Mouse (Mus musculus): Measurements from ENCODE around the gene Lrpprc.

Lrpprc gene

GRCm38 (mm10) chr17:84758971-84759370 is 31.6 kb downstream of the Lrpprc start:
- no peak for DNase-seq (ENCODE audit: low read depth)

GRCm38 (mm10) chr17:84758374-84758773 is 32.2 kb downstream of the Lrpprc start:
- no peak for DNase-seq (ENCODE audit: low read depth)

GRCm38 (mm10) chr17:84756090-84756489 is 34.5 kb downstream of the Lrpprc start:
- no peak for DNase-seq (ENCODE audit: low read depth)

- DNase-seq (ENCODE audit: low read depth), result no peak
Observed at GRCm38 (mm10) chr17:84753489-84753888, 37.1 kb downstream of the Lrpprc start.

- no peak for DNase-seq (ENCODE audit: low read depth)
Observed at GRCm38 (mm10) chr17:84752286-84752685, 38.3 kb downstream of the Lrpprc start.

- no peak for DNase-seq (ENCODE audit: low read depth)
Observed at GRCm38 (mm10) chr17:84751630-84752191, 38.9 kb downstream of the Lrpprc start.

- DNase-seq (ENCODE audit: low read depth), result no peak
Observed at GRCm38 (mm10) chr17:84750130-84750529, 40.5 kb downstream of the Lrpprc start.

- no peak for DNase-seq (ENCODE audit: low read depth)
Observed at GRCm38 (mm10) chr17:84749297-84749696, 41.3 kb downstream of the Lrpprc start.

- DNase-seq (ENCODE audit: low read depth), result no peak
Observed at GRCm38 (mm10) chr17:84748152-84748682, 42.4 kb downstream of the Lrpprc start.

- DNase-seq (ENCODE audit: low read depth), result no peak
Observed at GRCm38 (mm10) chr17:84747212-84747611, 43.4 kb downstream of the Lrpprc start.

- no peak for DNase-seq (ENCODE audit: low read depth)
Observed at GRCm38 (mm10) chr17:84745001-84745400, 45.6 kb downstream of the Lrpprc start.

- DNase-seq (ENCODE audit: low read depth), result no peak
Observed at GRCm38 (mm10) chr17:84744256-84744655, 46.3 kb downstream of the Lrpprc start.

GRCm38 (mm10) chr17:84738073-84738797 is 52.4 kb downstream of the Lrpprc start:
- no peak for DNase-seq (ENCODE audit: low read depth)

GRCm38 (mm10) chr17:84736719-84737118 is 53.9 kb downstream of the Lrpprc start:
- no peak for DNase-seq (ENCODE audit: low read depth)

- DNase-seq (ENCODE audit: low read depth), result no peak
Observed at GRCm38 (mm10) chr17:84732612-84733011, 58.0 kb downstream of the Lrpprc start.

GRCm38 (mm10) chr17:84731361-84731760 is 59.2 kb downstream of the Lrpprc start:
- DNase-seq (ENCODE audit: low read depth), result no peak

GRCm38 (mm10) chr17:84729140-84729539 is 61.4 kb downstream of the Lrpprc start:
- no peak for DNase-seq (ENCODE audit: low read depth)

- no peak for DNase-seq (ENCODE audit: low read depth)
Observed at GRCm38 (mm10) chr17:84728201-84728911, 62.2 kb downstream of the Lrpprc start.

GRCm38 (mm10) chr17:84725163-84725562 is 65.4 kb downstream of the Lrpprc start:
- DNase-seq (ENCODE audit: low read depth), result no peak

- DNase-seq (ENCODE audit: low read depth), result no peak
Observed at GRCm38 (mm10) chr17:84724028-84724427, 66.6 kb downstream of the Lrpprc start.

GRCm38 (mm10) chr17:84719105-84719504 is 71.5 kb downstream of the Lrpprc start:
- no peak for DNase-seq (ENCODE audit: low read depth)

- no peak for DNase-seq (ENCODE audit: low read depth)
Observed at GRCm38 (mm10) chr17:84717416-84717815, 73.2 kb downstream of the Lrpprc start.

Data from fibroblast of lung, adult 2 months (primary cell).